Mouse (Mus musculus) heart, adult 2 months (tissue): Measurements from ENCODE around the gene Pdzd7. TPM values are rescaled to one million over a fixed set of nuclear protein-coding genes. Genes with fewer than 3 reads are reported as not detected.
A peak's percentile ranks its signal among the peaks of the same experiment; 100 is the strongest.

Source experiments
- DNase-seq, 2 experiments: peaks; one replicate each; pipeline ENCODE4 v3.0.0; 2021
- H3K27ac ChIP-seq: fragments of 200-600 bp; 2 replicates; pipeline ENCODE4 v1.8.1; 2022
- H3K27me3 ChIP-seq: fragments of 200-500 bp; 2 replicates; pipeline ENCODE4 v1.6.1; 2012; ENCODE audit warnings: mild to moderate bottlenecking, low read length, inconsistent platforms, mixed read lengths; ENCODE audit not compliant: control insufficient read depth, insufficient read depth
- H3K36me3 ChIP-seq: fragments of 200-500 bp; 2 replicates; pipeline ENCODE4 v1.6.1; 2012; ENCODE audit warnings: low read length, inconsistent platforms; ENCODE audit not compliant: control insufficient read depth, insufficient read depth
- H3K4me1 ChIP-seq: fragments of 200-500 bp; 2 replicates; pipeline ENCODE4 v1.6.1; 2011; ENCODE audit warnings: low read length; ENCODE audit not compliant: control insufficient read depth, insufficient read depth
- H3K4me3 ChIP-seq: fragments of 200-600 bp; 2 replicates; pipeline ENCODE4 v1.8.1; 2022
- H3K79me2 ChIP-seq: fragments of 200-500 bp; replicated peaks from 2 replicates; pipeline ENCODE4 v1.6.1; 2012; ENCODE audit warnings: mild to moderate bottlenecking, inconsistent platforms, low read length, moderate library complexity, mixed read lengths; ENCODE audit not compliant: control insufficient read depth, insufficient read depth
- H3K9ac ChIP-seq: fragments of 200-500 bp; 2 replicates; pipeline ENCODE4 v1.6.1; 2012; ENCODE audit warnings: low read depth, mild to moderate bottlenecking, control low read depth, inconsistent platforms, low read length, mixed read lengths
- CTCF ChIP-seq: fragments of 200-600 bp; IDR thresholded peaks from 2 replicates; pipeline ENCODE4 v1.8.1; 2022; ENCODE audit warnings: antibody characterized with exemption, mild to moderate bottlenecking, moderate library complexity
- EP300 ChIP-seq: fragments of 200-500 bp; IDR thresholded peaks from 2 replicates; pipeline ENCODE4 v1.6.1; 2011; ENCODE audit warnings: low read depth, low read length, control low read depth; ENCODE audit not compliant: insufficient read depth
- POLR2A ChIP-seq: fragments of 200-500 bp; IDR thresholded peaks from 2 replicates; pipeline ENCODE4 v1.6.1; 2011; ENCODE audit warnings: mild to moderate bottlenecking, low read depth, low read length, control low read depth; ENCODE audit not compliant: insufficient read depth
- WGBS: fragments of 180-500 bp; shearing (Covaris S2); methylation state at CpG from one replicate; pipeline ENCODE4 v1.1.7; 2018; 5-methylcytosine and 5-hydroxymethylcytosine counted together
- intact Hi-C: fragments of 180-260 bp; cut with DNase I; formaldehyde crosslinking; loops from one replicate; pipeline ENCODE4 v1.15.1; 2025
- polyA plus RNA-seq: library from polyadenylated mRNA; depleted of rRNA; stranded (reverse); fragments of >200 nt; gene quantifications from 2 replicates; pipeline ENCODE4 v1.2.3, GENCODE M21; 2012
- total RNA-seq, 2 experiments: library from RNA; stranded (reverse); gene quantifications; 2 replicates each; pipeline ENCODE4 v1.2.3; 2021

The Pdzd7 gene
- total and polyA plus RNA-seq, 3 experiments = 0.08 to 0.43 TPM; not detected in 1

DNA sequence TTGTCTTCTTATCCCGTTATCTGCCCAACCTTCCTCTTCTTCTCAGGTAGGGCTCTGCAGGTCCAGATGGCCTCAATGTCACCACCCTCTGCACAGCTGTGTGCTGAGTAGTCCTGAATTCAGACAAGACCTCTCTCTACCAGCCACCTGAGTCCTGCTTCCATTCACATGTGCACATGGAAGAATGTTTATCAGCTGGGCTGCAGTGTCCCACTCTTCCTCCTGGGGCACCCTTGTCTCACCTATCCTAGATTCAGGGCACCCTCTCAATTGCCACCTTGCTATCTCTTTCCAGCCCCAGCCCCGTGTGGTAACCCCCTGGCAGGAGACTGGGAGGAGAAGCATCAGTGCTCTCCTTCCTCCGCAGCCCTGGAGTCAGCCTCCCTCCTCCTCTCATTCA, 43.2 kb downstream of the Pdzd7 start:
- Histone ChIP-seq H3K27me3 (no peaks in the 10 kb centered on the region), H3K9ac (no peak overlapping the region), H3K4me1 (peaks cover 1% of the 10 kb centered on the region; the same call in 1 of the 2 replicates), H3K27ac (no peak overlapping the region), H3K4me3 (no peak overlapping the region), H3K36me3 (peaks cover 4% of the 10 kb centered on the region; the same call in 1 of the 2 replicates), H3K79me2 (no peaks in the 10 kb centered on the region)
- intact Hi-C loops = no loop called here
- DNase-seq = no peak
- TF ChIP-seq EP300 = no peak
- TF ChIP-seq POLR2A = no peak
- peak; percentile 39 for TF ChIP-seq CTCF
- WGBS = 61% methylated on average over 3 of the region's 3 CpGs

DNA sequence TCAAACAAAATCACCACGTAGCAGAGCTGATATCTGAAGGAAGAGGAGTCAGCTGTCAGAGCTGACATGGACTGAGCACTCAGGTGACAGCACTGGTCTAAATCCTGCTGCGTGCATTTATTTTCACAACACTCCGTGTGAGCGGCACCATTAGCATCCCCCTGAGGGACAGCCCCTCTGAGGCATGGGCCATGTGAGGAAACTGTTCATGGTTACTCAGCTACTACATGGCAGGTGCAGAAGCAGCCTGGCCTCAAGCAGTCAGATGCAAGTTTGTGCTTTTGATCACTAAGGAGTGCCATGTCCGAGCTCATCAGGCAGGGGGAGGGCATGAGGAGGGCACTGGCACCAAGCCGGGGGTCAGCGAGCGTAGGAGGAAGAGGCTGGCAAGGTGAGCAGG, 45.9 kb downstream of the Pdzd7 start:
- 81% methylated on average over 8 of the region's 8 CpGs for WGBS
- Histone ChIP-seq H3K4me3 (no peak overlapping the region), H3K9ac (no peak overlapping the region), H3K27me3 (no peaks in the 10 kb centered on the region), H3K4me1 (no peaks in the 10 kb centered on the region), H3K27ac (no peak overlapping the region), H3K79me2 (no peaks in the 10 kb centered on the region), H3K36me3 (no peaks in the 10 kb centered on the region)
- no peak for TF ChIP-seq EP300
- intact Hi-C loops = no loop called here
- no peak for DNase-seq

DNA sequence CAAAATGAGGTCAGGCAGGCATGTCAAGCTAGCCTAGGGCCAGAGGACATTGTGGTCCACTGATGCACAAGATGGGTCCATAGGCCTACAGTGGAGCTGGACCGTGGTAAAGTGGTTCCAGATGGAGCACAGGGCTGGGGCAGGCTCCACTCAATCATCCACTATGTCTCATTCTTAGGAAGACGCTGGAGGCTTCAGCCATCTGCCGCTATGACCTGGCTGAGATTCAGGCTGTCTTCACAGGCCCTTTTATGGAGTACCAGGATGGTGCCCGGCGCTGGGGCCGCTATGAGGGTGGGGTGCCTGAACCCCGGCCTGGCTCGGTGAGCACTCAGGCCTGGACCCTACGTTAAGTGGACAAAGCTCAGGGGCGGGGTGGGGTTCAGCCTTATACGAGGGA, 47.7 kb downstream of the Pdzd7 start:
- 77% methylated on average over 11 of the region's 11 CpGs for WGBS
- Histone ChIP-seq H3K27me3 (no peaks in the 10 kb centered on the region), H3K4me3 (no peak overlapping the region), H3K27ac (no peak overlapping the region), H3K4me1 (no peaks in the 10 kb centered on the region), H3K36me3 (no peaks in the 10 kb centered on the region), H3K79me2 (no peaks in the 10 kb centered on the region), H3K9ac (no peak overlapping the region)
- intact Hi-C loops = no loop called here
- no peak for DNase-seq
- no peak for TF ChIP-seq EP300
- no peak for TF ChIP-seq CTCF
- no peak for TF ChIP-seq POLR2A

DNA sequence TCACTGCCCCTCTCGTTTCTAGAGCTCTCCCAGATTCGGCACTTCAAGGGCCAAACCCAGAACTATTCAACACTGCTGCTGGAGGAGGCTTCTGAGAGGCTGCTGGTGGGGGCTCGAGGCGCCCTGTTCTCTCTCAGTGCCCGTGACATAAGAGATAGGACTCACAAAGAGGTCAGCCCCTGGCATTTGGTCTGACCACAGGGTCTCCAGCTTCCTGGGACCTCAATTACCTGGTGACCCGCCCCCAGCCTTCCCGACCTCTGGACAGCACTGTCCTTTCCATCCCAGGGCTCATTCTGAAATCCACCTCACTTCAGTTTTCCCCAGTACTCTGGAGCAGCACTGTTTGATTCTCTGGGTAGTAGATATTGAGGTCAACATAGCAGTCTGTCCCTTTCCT, 52.8 kb downstream of the Pdzd7 start:
- 69% methylated on average over 7 of the region's 7 CpGs for WGBS
- Histone ChIP-seq H3K4me1 (peaks cover 3% of the 10 kb centered on the region; the same call in 1 of the 2 replicates), H3K9ac (no peak overlapping the region), H3K27me3 (peaks cover 3% of the 10 kb centered on the region; the same call in 1 of the 2 replicates), H3K36me3 (no peaks in the 10 kb centered on the region), H3K79me2 (no peaks in the 10 kb centered on the region), H3K4me3 (no peak overlapping the region), H3K27ac (no peak overlapping the region)
- intact Hi-C loops = no loop called here
- no peak for DNase-seq
- no peak for TF ChIP-seq EP300
- no peak for TF ChIP-seq CTCF
- no peak for TF ChIP-seq POLR2A

DNA sequence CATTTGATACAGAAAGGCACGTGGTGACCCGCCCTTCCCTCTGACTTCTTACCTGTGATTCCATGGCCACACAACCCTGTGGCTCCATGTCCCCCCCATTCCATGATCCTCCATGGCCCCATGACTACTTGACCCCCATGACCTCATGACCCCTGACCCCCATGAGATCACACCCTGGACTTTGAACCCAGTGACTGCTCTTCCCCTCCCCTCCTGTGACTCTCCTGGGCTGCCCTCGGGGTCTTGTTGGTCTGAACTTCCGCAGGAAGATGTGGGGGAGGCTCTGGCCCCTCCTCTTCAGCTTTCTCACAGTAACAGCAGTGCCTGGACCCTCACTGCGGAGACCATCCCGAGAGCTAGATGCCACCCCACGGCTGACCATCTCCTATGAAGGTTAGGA, 53.3 kb downstream of the Pdzd7 start:
- 51% methylated on average over 7 of the region's 7 CpGs for WGBS
- no peak for DNase-seq
- H3K27me3 ChIP-seq = peaks cover 3% of the 10 kb centered on the region; the same call in 1 of the 2 replicates
- no peak for TF ChIP-seq EP300
- TF ChIP-seq POLR2A = no peak
- H3K4me3 ChIP-seq = no peak overlapping the region
- intact Hi-C loops = no loop called here
- no peaks in the 10 kb centered on the region for H3K36me3 ChIP-seq
- H3K27ac ChIP-seq = no peak overlapping the region
- no peaks in the 10 kb centered on the region for H3K79me2 ChIP-seq
- H3K9ac ChIP-seq = no peak overlapping the region
- peaks cover 3% of the 10 kb centered on the region; the same call in 1 of the 2 replicates for H3K4me1 ChIP-seq

DNA sequence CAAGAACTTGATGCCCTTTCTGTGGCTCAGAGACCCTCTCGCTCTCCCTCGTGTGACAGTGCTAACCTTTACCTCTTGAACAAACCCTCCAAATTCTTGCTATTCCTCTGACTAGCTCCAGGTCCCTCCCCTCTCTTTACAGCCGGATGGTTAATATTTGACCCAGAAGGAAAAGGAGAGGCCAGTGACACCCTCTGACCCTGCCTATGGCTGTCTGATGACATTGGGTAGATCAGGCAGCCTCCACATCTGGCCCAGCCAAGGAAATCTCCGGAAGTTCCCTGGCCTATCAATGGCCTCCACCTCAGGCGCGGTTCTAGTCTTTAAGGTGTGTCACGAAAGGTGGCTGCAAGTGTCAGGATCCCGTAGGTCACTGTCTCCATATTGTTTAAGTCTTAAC, 54.5 kb downstream of the Pdzd7 start:
- 91% methylated on average over 8 of the region's 8 CpGs for WGBS
- no peak for DNase-seq
- no peak for TF ChIP-seq EP300
- TF ChIP-seq POLR2A = no peak
- TF ChIP-seq CTCF = no peak
- Histone ChIP-seq H3K4me1 (peaks cover 3% of the 10 kb centered on the region; the same call in 1 of the 2 replicates), H3K27ac (no peak overlapping the region), H3K79me2 (no peaks in the 10 kb centered on the region), H3K9ac (no peak overlapping the region), H3K27me3 (peaks cover 3% of the 10 kb centered on the region; the same call in 1 of the 2 replicates), H3K36me3 (no peaks in the 10 kb centered on the region), H3K4me3 (no peak overlapping the region)
- intact Hi-C loops = no loop called here
